Mouse (Mus musculus) heart, postnatal 0 days (tissue): ENCODE measurements around the gene Myog.

Source experiments
- CTCF ChIP-seq: IDR thresholded peaks from 2 replicates; pipeline ENCODE4 v1.5.1; 2016; ENCODE audit warnings: antibody characterized with exemption, control low read depth, low read depth
- EP300 ChIP-seq: IDR thresholded peaks from 2 replicates; pipeline ENCODE4 v1.6.1; 2016; ENCODE audit warnings: antibody characterized with exemption, low read depth

- TF ChIP-seq CTCF (no peak), EP300 (no peak)
These were observed 47.5 kb upstream of the Myog start for GRCm38 (mm10) chr1:134242286-134242685.
